Mouse (Mus musculus) T-cell, adult 2 months (primary cell): ENCODE results near the gene Ugt2b35.
"Not testable (repeated sequence)": the region's sequence is repeated elsewhere in the genome, so short reads cannot be mapped to it uniquely, and the experiment has no call there.

ENCODE experiments used
- DNase-seq: peaks from one replicate; pipeline ENCODE4 v3.0.0; 2022; ENCODE audit warnings: low spot score

The Ugt2b35 gene

DNA sequence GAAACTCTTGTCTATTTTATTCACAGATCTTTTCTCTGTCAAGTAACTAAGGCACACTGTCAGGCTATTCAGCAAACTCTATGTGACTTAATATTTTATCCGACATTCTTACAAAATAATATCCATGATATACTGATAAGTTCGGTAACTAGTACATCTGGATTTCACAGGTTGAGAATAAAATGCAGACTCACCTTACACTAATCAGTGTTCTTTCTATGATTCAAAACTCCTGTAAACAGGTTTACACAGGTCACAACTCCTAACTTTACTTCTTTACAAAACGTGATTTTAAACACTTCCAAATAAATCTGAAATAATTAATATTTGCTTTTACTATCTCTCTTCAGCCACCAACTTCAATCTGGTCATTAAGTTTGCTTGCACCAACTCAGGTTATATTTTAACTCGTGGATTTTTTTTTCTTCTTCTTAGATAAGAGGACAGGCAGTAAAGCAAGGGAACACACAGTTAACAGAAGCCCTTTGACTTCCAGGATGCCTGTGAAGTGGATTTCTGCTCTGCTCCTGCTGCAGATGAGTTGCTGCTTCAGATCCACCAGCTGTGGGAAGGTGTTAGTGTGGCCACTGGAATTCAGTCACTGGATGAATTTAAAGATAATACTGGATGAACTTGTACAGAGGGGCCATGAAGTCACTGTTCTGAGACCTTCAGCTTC lies at the start of gene Ugt2b35:
Gene Ugt2b35, plus strand, starts transcription at position 466 of the 679 bp plus-strand sequence.
- DNase-seq: no peak

DNA sequence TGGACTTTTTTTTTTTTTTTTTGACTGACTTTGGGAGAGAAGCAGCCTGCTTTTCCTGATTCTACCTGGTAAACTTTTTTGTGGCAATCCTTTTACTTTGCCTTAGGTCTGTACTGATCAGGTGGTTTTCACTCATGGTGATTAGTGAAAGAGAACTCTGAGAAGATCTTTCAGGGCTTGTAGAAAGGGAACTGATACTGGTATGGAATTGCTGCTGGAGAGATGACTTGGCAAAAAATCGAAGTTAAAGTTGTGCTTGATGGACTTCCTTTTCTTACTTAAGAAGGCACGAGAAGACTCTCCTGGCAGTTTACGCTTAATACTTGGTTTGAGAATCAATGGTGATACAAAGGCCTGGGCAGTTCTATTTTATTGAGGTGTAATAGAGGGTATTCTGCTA lies 40.2 kb upstream of the Ugt2b35 start:
- DNase-seq: no peak

DNA sequence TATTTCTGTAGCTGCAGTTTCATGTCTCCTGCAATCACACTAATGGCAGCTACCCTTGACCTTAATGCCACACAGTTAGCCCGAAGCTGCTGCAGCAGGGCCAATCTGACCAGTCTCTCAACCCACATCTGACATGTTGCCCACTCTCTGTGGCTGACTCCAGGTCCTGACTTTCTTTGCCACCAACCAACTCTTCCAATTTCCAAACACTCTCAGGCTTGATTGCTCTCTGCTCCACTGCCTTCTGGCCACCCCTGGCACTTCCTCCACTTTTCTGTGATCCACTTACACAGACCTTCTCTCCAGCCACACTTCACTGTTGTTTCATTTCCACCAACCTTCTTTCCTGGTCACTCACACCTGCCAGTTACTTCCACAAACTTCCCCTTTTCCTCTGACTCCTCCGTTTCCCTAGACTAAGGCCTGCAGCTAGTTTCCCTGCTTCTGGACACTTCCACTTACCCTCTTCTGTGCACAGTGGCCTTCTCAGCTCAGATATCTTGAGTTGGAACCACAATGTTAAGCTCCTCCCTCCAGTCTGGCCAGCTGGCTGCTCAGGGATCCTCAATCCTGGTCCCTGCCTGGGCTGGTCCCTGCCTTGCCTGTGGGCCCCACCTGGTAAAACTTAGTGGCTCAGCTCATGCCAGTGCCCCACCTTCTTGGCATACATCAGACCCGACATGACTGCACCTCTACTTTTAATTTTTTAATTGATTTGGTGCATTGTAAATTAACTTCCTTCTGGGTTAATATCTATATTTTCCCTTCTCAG lies 38.9 kb upstream of the Ugt2b35 start:
- no peak for DNase-seq

DNA sequence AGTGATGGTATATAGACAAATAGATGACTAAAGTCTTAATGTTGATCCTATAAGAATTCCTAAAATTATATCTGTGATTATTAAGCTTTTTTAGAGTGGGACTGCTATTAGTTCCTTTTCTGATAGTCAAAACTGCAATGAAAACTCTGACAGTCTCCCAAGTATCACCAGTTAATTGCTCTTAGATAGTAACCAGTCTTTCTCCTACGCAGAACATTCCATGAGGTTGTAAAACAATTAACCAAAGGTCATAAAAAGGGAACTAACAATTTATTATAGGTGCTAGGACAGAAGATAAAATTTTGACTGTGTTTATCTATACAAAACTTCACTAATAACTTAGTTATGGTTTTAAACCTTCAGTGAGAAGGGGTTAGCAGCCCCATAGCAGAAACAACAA lies 37.8 kb upstream of the Ugt2b35 start:
- not testable (repeated sequence) for DNase-seq

DNA sequence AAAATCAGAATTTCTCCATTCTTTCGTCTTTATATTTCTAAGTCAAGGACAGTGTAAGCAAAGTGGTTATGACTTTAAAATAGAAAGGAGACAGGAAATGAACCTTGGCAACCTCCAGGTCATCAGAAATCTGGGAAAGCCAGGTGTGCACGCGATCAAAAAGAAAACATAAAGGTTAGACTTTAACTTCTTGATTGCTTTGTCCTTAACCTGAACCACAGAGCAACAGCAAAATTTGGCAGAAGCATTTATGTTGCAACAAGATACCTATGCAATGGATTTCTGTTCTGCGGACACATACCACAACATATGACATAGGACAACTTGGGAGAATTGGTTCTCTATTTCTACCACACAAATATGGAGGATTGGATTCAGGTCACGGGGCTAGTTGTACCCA lies 33.4 kb upstream of the Ugt2b35 start:
- DNase-seq: not testable (repeated sequence)

DNA sequence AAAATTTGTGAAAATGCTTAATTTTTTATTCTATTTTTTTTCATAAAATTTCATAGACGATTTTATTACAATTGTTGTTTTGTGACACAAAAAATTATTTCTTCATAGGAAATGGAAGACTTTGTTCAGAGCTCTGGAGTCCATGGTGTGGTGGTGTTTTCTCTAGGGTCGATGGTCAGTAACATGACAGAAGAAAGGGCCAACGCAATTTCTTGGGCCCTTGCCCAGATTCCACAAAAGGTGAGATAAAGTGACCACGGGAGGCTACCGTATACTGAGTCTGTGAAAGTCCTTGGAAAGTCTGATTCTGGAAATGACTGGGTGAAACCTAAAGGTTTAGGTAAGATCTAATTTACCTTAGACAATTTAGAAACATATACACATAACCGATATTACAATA lies 4.1 kb downstream of the Ugt2b35 start:
- no peak for DNase-seq

DNA sequence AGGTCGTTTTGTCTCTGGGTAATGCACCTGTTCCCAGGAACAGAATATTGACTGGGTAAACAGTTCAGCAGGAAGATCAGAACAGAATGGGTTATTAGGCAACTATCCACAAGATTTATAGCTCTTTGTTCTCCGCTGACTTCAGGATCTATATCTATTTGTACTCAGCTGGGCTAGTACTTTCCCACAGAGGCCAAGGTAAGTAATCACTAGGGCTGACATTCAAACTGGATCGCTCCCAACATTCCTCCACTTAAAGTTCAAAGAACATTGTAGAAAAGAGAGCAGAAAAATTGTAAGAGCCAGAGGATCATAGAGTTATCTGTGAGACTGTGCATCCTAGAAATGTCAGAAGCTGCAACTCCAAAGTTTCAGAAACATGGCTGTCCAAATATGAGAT lies 14.8 kb downstream of the Ugt2b35 start:
- DNase-seq: no peak

DNA sequence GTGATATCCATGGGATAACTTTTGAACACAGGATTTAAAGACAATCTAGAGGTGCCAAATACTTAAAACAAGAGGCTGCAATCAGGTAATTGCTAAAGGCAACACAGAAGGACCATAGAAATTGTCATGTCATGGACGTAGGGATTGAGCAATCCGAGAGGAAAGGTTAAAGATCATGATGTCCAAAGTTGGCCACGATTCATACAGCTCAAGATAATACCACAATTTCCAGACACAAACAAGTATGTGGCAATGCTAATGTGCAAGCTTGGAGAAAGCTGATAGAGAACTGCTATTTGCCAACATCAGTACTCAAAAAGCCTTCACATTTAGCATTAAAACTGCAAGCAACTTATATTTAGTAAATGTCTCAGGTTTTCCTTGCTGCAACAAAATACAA lies 26.7 kb downstream of the Ugt2b35 start:
- DNase-seq: no peak

DNA sequence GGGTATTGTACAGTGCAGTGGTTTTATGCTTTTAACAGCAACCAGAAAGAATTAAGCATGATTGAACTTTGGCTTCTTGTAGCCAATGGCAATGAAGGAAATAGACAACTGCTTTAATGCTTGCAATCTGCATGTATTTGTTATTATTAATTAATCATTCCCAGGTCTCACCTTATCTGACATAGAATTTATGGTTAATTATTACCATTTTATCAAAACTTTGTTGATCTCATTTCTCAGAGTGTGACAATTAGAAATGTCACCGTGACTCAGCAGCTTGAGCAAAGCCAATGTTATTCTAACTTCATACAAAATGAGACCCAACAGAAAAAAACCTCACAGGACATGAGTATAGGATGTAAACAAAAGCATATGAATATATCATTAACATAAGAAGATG lies 30.0 kb downstream of the Ugt2b35 start:
- no peak for DNase-seq
